Mouse (Mus musculus): ENCODE measurements around the gene Rnase13.

Rnase13 gene

GRCm38 (mm10) chr14:51871741-51872140, 50.8 kb downstream of the Rnase13 start:
- DNase-seq: no peak

All from kidney, adult 11 months (tissue).